Mouse (Mus musculus) liver, postnatal 0 days (tissue): ENCODE data around the gene Lancl2. TPM values are rescaled to one million over a fixed set of nuclear protein-coding genes. Genes with fewer than 3 reads are reported as not detected.
A peak's percentile ranks its signal among the peaks of the same experiment; 100 is the strongest.

Experiments
- ATAC-seq: fragments of 200-750 bp; cut with Nextera tagmentation; 2 replicates; pipeline ENCODE4 v1.8.0; 2017; ENCODE audit warnings: mild to moderate bottlenecking, moderate library complexity
- DNase-seq: peaks from one replicate; pipeline ENCODE4 v3.0.0-alpha.2; 2016
- H3K27ac ChIP-seq: fragments of 300-500 bp; sonication (generic); 2 replicates; pipeline ENCODE4 v1.5.1; 2014; ENCODE audit warnings: antibody characterized with exemption, moderate library complexity, mild to moderate bottlenecking, low read depth
- H3K27me3 ChIP-seq: fragments of 300-500 bp; sonication (generic); 2 replicates; pipeline ENCODE4 v1.6.1; 2014; ENCODE audit warnings: low read length, control low read depth, mixed read lengths; ENCODE audit not compliant: insufficient read depth
- H3K36me3 ChIP-seq: fragments of 300-500 bp; sonication (generic); replicated peaks from 2 replicates; pipeline ENCODE4 v1.6.1; 2014; ENCODE audit warnings: mild to moderate bottlenecking, control low read depth, low read length, moderate library complexity, mixed read lengths; ENCODE audit not compliant: insufficient read depth
- H3K4me1 ChIP-seq: fragments of 300-500 bp; sonication (generic); 2 replicates; pipeline ENCODE4 v1.6.1; 2014; ENCODE audit warnings: antibody characterized with exemption, mild to moderate bottlenecking, control low read depth; ENCODE audit not compliant: insufficient read depth
- H3K4me2 ChIP-seq: fragments of 300-500 bp; sonication (generic); 2 replicates; pipeline ENCODE4 v1.6.1; 2014; ENCODE audit warnings: low read depth, mild to moderate bottlenecking, low read length, moderate library complexity, mixed read lengths
- H3K4me3 ChIP-seq: fragments of 300-500 bp; sonication (generic); 2 replicates; pipeline ENCODE4 v1.5.1; 2014; ENCODE audit warnings: low read depth, low read length
- H3K9ac ChIP-seq: fragments of 300-500 bp; sonication (generic); replicated peaks from 2 replicates; pipeline ENCODE4 v1.6.1; 2014; ENCODE audit warnings: mild to moderate bottlenecking, moderate library complexity
- H3K9me3 ChIP-seq: fragments of 300-500 bp; sonication (generic); 2 replicates; pipeline ENCODE4 v1.6.1; 2016; ENCODE audit warnings: mild to moderate bottlenecking, control low read depth, low read length, mixed read lengths
- CTCF ChIP-seq: sonication (generic); IDR thresholded peaks from 2 replicates; pipeline ENCODE4 v1.5.1; 2016; ENCODE audit warnings: antibody characterized with exemption, low read depth
- EP300 ChIP-seq: IDR thresholded peaks from 2 replicates; pipeline ENCODE4 v1.6.1; 2016; ENCODE audit warnings: antibody characterized with exemption, low read depth, mild to moderate bottlenecking
- WGBS: fragments of 180-500 bp; shearing (Covaris S2); extraction: QIAGEN DNeasy Blood & Tissue Kit; methylation state at CpG from one replicate; pipeline ENCODE4 v1.1.7; 2014; ENCODE audit not compliant: insufficient replicate concordance; 5-methylcytosine and 5-hydroxymethylcytosine counted together
- polyA plus RNA-seq: library from polyadenylated mRNA; unstranded; fragments of >200 nt; fragmentation: Nextera tagmentation; extraction: Ambion mirVana; gene quantifications from 2 replicates; pipeline ENCODE4 v1.2.1, GENCODE M21; 2015

Lancl2 gene
- polyA plus RNA-seq, 1 experiment from 2014 or later = 8.0 TPM

- H3K36me3 ChIP-seq = no peaks in the 10 kb centered on the region
- TF ChIP-seq CTCF (peak; percentile 85), EP300 (no peak)
- 61% methylated on average over 2 of the region's 2 CpGs for WGBS
- peaks cover 27% of the 10 kb centered on the region for H3K4me1 ChIP-seq
- no peaks in the 10 kb centered on the region for H3K9me3 ChIP-seq
- H3K4me3 ChIP-seq = no peak overlapping the region
- peak; percentile 30; the same call in 1 of the 2 replicates for ATAC-seq
- peak; percentile 38 for DNase-seq
- H3K27me3 ChIP-seq = no peaks in the 10 kb centered on the region
- no peak overlapping the region for H3K9ac ChIP-seq
- no peak overlapping the region for H3K27ac ChIP-seq
- H3K4me2 ChIP-seq = no peak overlapping the region
These were observed 41.0 kb downstream of the Lancl2 start for GRCm38 (mm10) chr6:57743333-57743732.

- TF ChIP-seq EP300 (no peak), CTCF (no peak)
- H3K4me3 ChIP-seq = no peak overlapping the region
- 83% methylated on average over 2 of the region's 2 CpGs for WGBS
- peaks cover 27% of the 10 kb centered on the region for H3K4me1 ChIP-seq
- no peak for ATAC-seq
- H3K27ac ChIP-seq = peak overlapping the region; percentile 81
- no peak for DNase-seq
- H3K9me3 ChIP-seq = no peaks in the 10 kb centered on the region
- H3K27me3 ChIP-seq = no peaks in the 10 kb centered on the region
- no peaks in the 10 kb centered on the region for H3K36me3 ChIP-seq
- no peak overlapping the region for H3K4me2 ChIP-seq
- no peak overlapping the region for H3K9ac ChIP-seq
These were observed 41.8 kb downstream of the Lancl2 start for GRCm38 (mm10) chr6:57744123-57744522.

GRCm38 (mm10) chr6:57744974-57745747 is 42.8 kb downstream of the Lancl2 start:
- TF ChIP-seq EP300 (peak; percentile 99), CTCF (no peak)
- no peak overlapping the region; the same call in 1 of the 2 replicates for H3K9ac ChIP-seq
- peak; percentile 30 for DNase-seq

GRCm38 (mm10) chr6:57745748-57746129 is 43.4 kb downstream of the Lancl2 start:
- Histone ChIP-seq H3K9me3 (no peaks in the 10 kb centered on the region), H3K9ac (no peak overlapping the region), H3K27ac (peak overlapping the region; percentile 81), H3K27me3 (no peaks in the 10 kb centered on the region), H3K4me2 (peak overlapping the region; percentile 6; the same call in 1 of the 2 replicates), H3K36me3 (no peaks in the 10 kb centered on the region), H3K4me1 (peaks cover 27% of the 10 kb centered on the region), H3K4me3 (no peak overlapping the region)
- DNase-seq (no peak), ATAC-seq (peak; percentile 61)
- WGBS = 61% methylated on average over 2 of the region's 2 CpGs
- TF ChIP-seq EP300 (no peak), CTCF (no peak)

More at GRCm38 (mm10) chr6:57744974-57745747, 42.8 kb downstream of the Lancl2 start:
- WGBS = 58% methylated on average over 4 of the region's 4 CpGs
- Histone ChIP-seq H3K36me3 (no peaks in the 10 kb centered on the region), H3K4me3 (no peak overlapping the region), H3K27ac (peak overlapping the region; percentile 81), H3K27me3 (no peaks in the 10 kb centered on the region), H3K9me3 (no peaks in the 10 kb centered on the region), H3K4me2 (peak overlapping the region; percentile 42), H3K4me1 (peaks cover 27% of the 10 kb centered on the region)
- ATAC-seq = peak; percentile 97

GRCm38 (mm10) chr6:57753962-57754759 is 51.8 kb downstream of the Lancl2 start:
- no peaks in the 10 kb centered on the region; the same call in 1 of the 2 replicates for H3K36me3 ChIP-seq
- H3K4me3 ChIP-seq = no peak overlapping the region
- H3K9me3 ChIP-seq = no peaks in the 10 kb centered on the region
- peaks cover 7% of the 10 kb centered on the region; the same call in 1 of the 2 replicates for H3K4me1 ChIP-seq
- no peak for DNase-seq
- WGBS = 82% methylated on average over 9 of the region's 9 CpGs
- H3K27me3 ChIP-seq = no peaks in the 10 kb centered on the region
- no peak overlapping the region for H3K9ac ChIP-seq
- peak; percentile 86 for TF ChIP-seq EP300
- no peak for TF ChIP-seq CTCF
- peak overlapping the region; percentile 27; the same call in 1 of the 2 replicates for H3K4me2 ChIP-seq
- no peak overlapping the region for H3K27ac ChIP-seq
- peak; percentile 75 for ATAC-seq

GRCm38 (mm10) chr6:57763054-57763453 is 60.7 kb downstream of the Lancl2 start:
- peaks cover 4% of the 10 kb centered on the region for H3K36me3 ChIP-seq
- no peak overlapping the region for H3K4me2 ChIP-seq
- no peaks in the 10 kb centered on the region for H3K27me3 ChIP-seq
- ATAC-seq = no peak
- DNase-seq = no peak
- H3K9me3 ChIP-seq = no peaks in the 10 kb centered on the region
- H3K27ac ChIP-seq = peak overlapping the region; percentile 44; the same call in 1 of the 2 replicates
- H3K4me3 ChIP-seq = no peak overlapping the region
- no peak for TF ChIP-seq CTCF
- no peak for TF ChIP-seq EP300
- peaks cover 40% of the 10 kb centered on the region for H3K4me1 ChIP-seq
- H3K9ac ChIP-seq = no peak overlapping the region
